Mouse (Mus musculus) midbrain, embryonic 14.5 days (tissue): Measurements from ENCODE around the gene Zscan5b. TPM values are rescaled to one million over a fixed set of nuclear protein-coding genes. Genes with fewer than 3 reads are reported as not detected.

Experiments used
- ATAC-seq: fragments of 200-750 bp; cut with Nextera tagmentation; 2 replicates; pipeline ENCODE4 v1.8.0; 2017; ENCODE audit warnings: moderate number of reproducible peaks, moderate library complexity; ENCODE audit not compliant: low FRiP score, low TSS enrichment
- DNase-seq: peaks from one replicate; pipeline ENCODE4 v3.0.0-alpha.2; 2015
- H3K27ac ChIP-seq: fragments of 300-500 bp; sonication (generic); replicated peaks from 2 replicates; pipeline ENCODE4 v1.5.1; 2014; ENCODE audit warnings: mild to moderate bottlenecking, low read depth, low read length, moderate library complexity
- H3K27me3 ChIP-seq: fragments of 300-500 bp; sonication (generic); 2 replicates; pipeline ENCODE4 v1.6.1; 2014; ENCODE audit warnings: low read length, control low read depth, mixed read lengths; ENCODE audit not compliant: control insufficient read depth, insufficient read depth
- H3K36me3 ChIP-seq: fragments of 300-500 bp; sonication (generic); 2 replicates; pipeline ENCODE4 v1.6.1; 2014; ENCODE audit warnings: low read length, control low read depth; ENCODE audit not compliant: control insufficient read depth, insufficient read depth
- H3K4me1 ChIP-seq: fragments of 300-500 bp; sonication (generic); 2 replicates; pipeline ENCODE4 v1.6.1; 2014; ENCODE audit warnings: mild to moderate bottlenecking, antibody characterized with exemption, low read length, control low read depth; ENCODE audit not compliant: control insufficient read depth, insufficient read depth
- H3K4me2 ChIP-seq: fragments of 300-500 bp; sonication (generic); 2 replicates; pipeline ENCODE4 v1.6.1; 2014; ENCODE audit warnings: mild to moderate bottlenecking, low read length, moderate library complexity
- H3K4me3 ChIP-seq: fragments of 300-500 bp; sonication (generic); replicated peaks from 2 replicates; pipeline ENCODE4 v1.5.1; 2014; ENCODE audit warnings: low read depth, low read length
- H3K9ac ChIP-seq: fragments of 300-500 bp; sonication (generic); replicated peaks from 2 replicates; pipeline ENCODE4 v1.6.1; 2014; ENCODE audit warnings: mild to moderate bottlenecking, low read length, moderate library complexity
- H3K9me3 ChIP-seq: fragments of 300-500 bp; sonication (generic); 2 replicates; pipeline ENCODE4 v1.6.1; 2016; ENCODE audit warnings: low read length, control low read depth, mixed read lengths; ENCODE audit not compliant: control insufficient read depth
- WGBS: fragments of 180-500 bp; shearing (Covaris S2); extraction: QIAGEN DNeasy Blood & Tissue Kit; methylation state at CpG from one replicate; pipeline ENCODE4 v1.1.7; 2014; 5-methylcytosine and 5-hydroxymethylcytosine counted together
- polyA plus RNA-seq: library from polyadenylated mRNA; unstranded; fragments of >200 nt; fragmentation: Nextera tagmentation; extraction: Ambion mirVana; gene quantifications from 2 replicates; pipeline ENCODE4 v1.2.1, GENCODE M21; 2014

Zscan5b gene
- polyA plus RNA-seq, 1 experiment from 2014 or later: not detected

DNA sequence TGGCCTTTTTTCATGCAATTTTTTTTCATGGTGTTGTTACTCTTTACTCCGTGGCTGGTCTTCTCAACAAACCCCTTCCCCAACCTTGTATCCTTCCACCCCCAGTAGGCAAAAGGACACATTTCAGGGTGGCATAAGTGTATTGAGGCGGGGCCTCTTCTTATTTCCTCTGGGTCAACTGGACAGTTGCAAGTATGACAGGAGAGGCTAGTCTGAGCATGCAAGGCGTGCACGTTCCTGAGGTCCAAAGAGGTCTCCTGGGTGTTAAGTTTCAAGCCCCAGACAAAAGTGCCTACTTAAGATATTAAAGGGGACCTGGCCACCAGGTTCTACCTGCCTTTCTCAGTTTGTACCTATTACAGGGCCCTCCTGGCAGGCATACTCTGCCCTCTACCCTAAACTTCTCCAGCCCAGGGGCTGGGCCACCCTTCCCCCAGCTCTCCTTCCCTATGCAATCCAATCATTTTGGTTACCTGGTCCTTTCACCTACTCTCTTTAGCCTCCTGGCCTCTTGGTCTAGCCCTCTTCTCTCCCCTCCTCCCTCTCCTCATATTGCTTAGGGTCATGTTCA, 62.4 kb downstream of the Zscan5b start:
- Histone ChIP-seq H3K4me2 (peak overlapping the region; percentile 58; the same call in 1 of the 2 replicates), H3K27ac (no peak overlapping the region), H3K9me3 (no peaks in the 10 kb centered on the region), H3K4me1 (peaks cover 13% of the 10 kb centered on the region), H3K36me3 (peaks cover under 1% of the 10 kb centered on the region; the same call in 1 of the 2 replicates), H3K9ac (no peak overlapping the region), H3K27me3 (no peaks in the 10 kb centered on the region), H3K4me3 (no peak overlapping the region)
- ATAC-seq: no peak
- 91% methylated on average over 4 of the region's 4 CpGs for WGBS
- DNase-seq: no peak

DNA sequence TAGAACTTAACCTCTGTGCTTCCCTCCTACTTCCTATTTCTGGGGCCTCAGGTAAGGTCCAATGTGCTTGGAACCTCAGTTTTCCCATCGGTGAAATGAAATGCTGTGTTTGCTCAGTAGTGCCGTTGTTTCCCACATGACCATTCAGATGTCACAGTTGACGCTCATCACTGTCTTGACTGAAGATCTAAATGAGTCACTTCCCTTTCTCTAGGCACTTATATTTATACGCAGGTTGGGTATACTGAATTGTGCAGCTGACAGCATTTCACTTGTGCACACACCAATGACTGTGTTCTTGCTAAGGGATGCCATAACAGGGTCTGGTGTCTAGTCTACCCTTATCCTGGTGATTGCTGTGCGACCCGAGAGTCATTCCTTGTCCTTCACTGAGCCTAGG, 63.3 kb downstream of the Zscan5b start:
- Histone ChIP-seq H3K9ac (no peak overlapping the region), H3K36me3 (peaks cover 6% of the 10 kb centered on the region), H3K4me1 (peaks cover 13% of the 10 kb centered on the region), H3K27me3 (no peaks in the 10 kb centered on the region), H3K9me3 (no peaks in the 10 kb centered on the region), H3K4me2 (peak overlapping the region; percentile 73; the same call in 1 of the 2 replicates), H3K27ac (no peak overlapping the region), H3K4me3 (no peak overlapping the region; the same call in 1 of the 2 replicates)
- WGBS: 89% methylated on average over 6 of the region's 6 CpGs
- DNase-seq (no peak), ATAC-seq (no peak)

DNA sequence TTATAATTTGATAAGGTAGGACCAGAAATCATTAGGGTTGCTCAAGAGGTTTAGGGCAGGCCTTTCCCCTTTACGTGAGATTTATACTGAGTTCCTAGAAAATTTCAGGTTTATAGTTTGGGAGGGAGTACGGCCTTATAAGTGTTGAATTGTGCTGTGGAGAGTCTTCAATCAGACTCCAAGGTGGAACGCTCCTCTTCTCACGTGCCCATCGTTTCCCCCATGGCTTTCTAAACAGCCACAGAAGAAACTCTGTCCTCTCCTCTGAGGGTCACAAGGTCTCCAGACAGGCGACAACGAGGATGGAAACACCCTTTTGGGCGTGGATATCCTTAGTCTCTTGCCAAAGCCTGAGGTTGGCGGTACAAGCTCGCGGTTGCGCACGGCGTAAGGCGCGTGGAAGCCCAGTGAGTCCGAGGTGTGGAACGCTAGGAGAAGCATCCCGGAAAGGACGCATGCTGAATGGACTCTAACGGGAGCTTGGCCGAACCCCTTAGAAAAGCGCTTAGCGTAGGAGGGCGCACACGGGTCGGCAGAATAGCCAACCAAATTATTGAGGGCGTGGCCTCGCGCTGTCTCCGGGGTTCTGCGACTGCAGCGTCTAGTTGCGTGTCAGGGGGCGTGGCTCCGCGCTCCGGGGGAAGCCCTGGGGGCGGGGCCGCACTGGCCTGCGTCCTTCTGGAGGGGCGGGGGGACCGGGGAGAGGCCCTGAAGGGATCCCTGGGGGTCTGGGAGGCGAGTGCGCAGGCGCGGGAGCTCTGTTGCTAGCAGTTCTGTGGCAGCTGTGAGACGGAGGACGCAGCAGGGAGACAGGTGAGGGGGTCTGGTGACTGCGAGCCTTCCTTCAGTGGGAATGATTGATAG, 64.0 kb downstream of the Zscan5b start, which contains the start of gene Zfp667:
Gene Zfp667, plus strand, starts transcription at position 738 of the 864 bp plus-strand sequence.
- 3% methylated on average over 50 of the region's 50 CpGs for WGBS
- peak within 1 kb of the TSS; percentile 83 for H3K27ac ChIP-seq

DNA sequence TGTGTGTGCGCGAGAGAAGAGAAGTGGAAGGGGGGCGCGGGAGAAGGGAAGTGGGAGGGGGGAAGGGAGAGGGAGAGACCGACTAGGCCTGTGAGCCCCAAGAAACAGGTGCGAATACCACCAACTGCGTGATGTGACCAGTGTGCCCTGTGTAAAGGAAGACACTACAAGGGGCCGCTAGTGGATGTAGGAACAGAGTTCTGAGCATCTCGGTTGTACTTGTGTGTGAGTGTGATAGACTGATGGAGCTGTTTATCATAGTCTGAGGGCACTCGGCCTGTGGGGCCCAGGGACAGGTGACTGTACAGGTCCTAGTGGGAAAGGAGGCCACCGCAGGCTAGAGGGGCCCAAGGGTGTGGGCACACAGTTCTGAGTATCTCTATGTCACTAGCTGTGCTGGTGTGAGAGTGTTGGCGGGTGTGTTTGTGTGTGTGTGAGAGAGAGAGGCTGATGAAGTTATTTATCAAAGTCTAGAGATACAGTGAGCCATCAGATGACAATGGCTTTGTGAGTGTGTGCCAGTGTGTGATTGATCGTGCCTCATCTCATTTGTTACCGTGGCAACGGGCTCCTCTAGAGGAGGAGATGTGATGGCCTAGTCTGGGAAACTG, 64.9 kb downstream of the Zscan5b start:
- H3K9ac ChIP-seq: peak overlapping the region; percentile 50
- peaks cover 13% of the 10 kb centered on the region for H3K4me1 ChIP-seq
- peaks cover 17% of the 10 kb centered on the region for H3K36me3 ChIP-seq
- H3K9me3 ChIP-seq: no peaks in the 10 kb centered on the region
- peak overlapping the region; percentile 73 for H3K4me2 ChIP-seq
- H3K27me3 ChIP-seq: no peaks in the 10 kb centered on the region
- DNase-seq (peak; percentile 75), ATAC-seq (0 out of 2 replicates have a peak, but pooled peaks have one; percentile 12)
- peak overlapping the region; percentile 49 for H3K4me3 ChIP-seq
- WGBS: 23% methylated on average over 15 of the region's 15 CpGs
- peak overlapping the region; percentile 83 for H3K27ac ChIP-seq

More for the DNA sequence above, 64.0 kb downstream of the Zscan5b start, which contains the start of gene Zfp667:
- Histone ChIP-seq H3K4me1 (peaks cover 13% of the 10 kb centered on the region), H3K9me3 (no peaks in the 10 kb centered on the region), H3K9ac (peak within 1 kb of the TSS; percentile 50), H3K4me2 (peak within 1 kb of the TSS; percentile 73), H3K27me3 (no peaks in the 10 kb centered on the region), H3K4me3 (peak within 1 kb of the TSS; percentile 49), H3K36me3 (peaks cover 13% of the 10 kb centered on the region)
- DNase-seq: peak; percentile 99
- peak; percentile 82 for ATAC-seq

Other genes starting within 250 kb of the Zscan5b start
- not detected in 2 replicates for gene Vmn1r65, start 211.3 kb upstream of the Zscan5b start, polyA plus RNA-seq
- not detected in 2 replicates for gene Nlrp4c, start 177.1 kb upstream of the Zscan5b start, polyA plus RNA-seq
- 12.0 and 19.1 TPM in 2 replicates for gene Zfp787, start 66.3 kb upstream of the Zscan5b start, polyA plus RNA-seq
- gene Zfp444, start 50.1 kb upstream of the Zscan5b start, polyA plus RNA-seq: 82.8 and 94.7 TPM in 2 replicates
- not detected in 2 replicates for gene Galp, start 25.2 kb upstream of the Zscan5b start, polyA plus RNA-seq
- gene Epp13, start 30.4 kb downstream of the Zscan5b start, polyA plus RNA-seq: not detected in 2 replicates
- 13.9 and 15.7 TPM in 2 replicates for gene Zfp667, start 64.3 kb downstream of the Zscan5b start, polyA plus RNA-seq
- gene Zfp583, start 109.0 kb downstream of the Zscan5b start, polyA plus RNA-seq: 12.7 and 13.4 TPM in 2 replicates
- 5.5 and 5.7 TPM in 2 replicates for gene Gm3854, start 121.5 kb downstream of the Zscan5b start, polyA plus RNA-seq
- 6.1 and 6.4 TPM in 2 replicates for gene Zfp78, start 141.0 kb downstream of the Zscan5b start, polyA plus RNA-seq
- 14.6 and 17.7 TPM in 2 replicates for gene Zfp28, start 161.0 kb downstream of the Zscan5b start, polyA plus RNA-seq
- gene Smim17, start 176.4 kb downstream of the Zscan5b start, polyA plus RNA-seq: 3.4 and 6.9 TPM in 2 replicates
- gene Gm20715, start 188.0 kb downstream of the Zscan5b start, polyA plus RNA-seq: not detected in 2 replicates
- gene Olfr1344, start 216.4 kb downstream of the Zscan5b start, polyA plus RNA-seq: 0.20 and 0.23 TPM in 2 replicates
- gene Olfr1336, start 233.9 kb downstream of the Zscan5b start, polyA plus RNA-seq: 0.04 TPM in 1 of 2 replicates, not detected in the other
- not detected in 2 replicates for gene Olfr1346, start 244.8 kb downstream of the Zscan5b start, polyA plus RNA-seq